ENCODE assay signal across 9 mouse cellular contexts in the genomic region with DNA sequence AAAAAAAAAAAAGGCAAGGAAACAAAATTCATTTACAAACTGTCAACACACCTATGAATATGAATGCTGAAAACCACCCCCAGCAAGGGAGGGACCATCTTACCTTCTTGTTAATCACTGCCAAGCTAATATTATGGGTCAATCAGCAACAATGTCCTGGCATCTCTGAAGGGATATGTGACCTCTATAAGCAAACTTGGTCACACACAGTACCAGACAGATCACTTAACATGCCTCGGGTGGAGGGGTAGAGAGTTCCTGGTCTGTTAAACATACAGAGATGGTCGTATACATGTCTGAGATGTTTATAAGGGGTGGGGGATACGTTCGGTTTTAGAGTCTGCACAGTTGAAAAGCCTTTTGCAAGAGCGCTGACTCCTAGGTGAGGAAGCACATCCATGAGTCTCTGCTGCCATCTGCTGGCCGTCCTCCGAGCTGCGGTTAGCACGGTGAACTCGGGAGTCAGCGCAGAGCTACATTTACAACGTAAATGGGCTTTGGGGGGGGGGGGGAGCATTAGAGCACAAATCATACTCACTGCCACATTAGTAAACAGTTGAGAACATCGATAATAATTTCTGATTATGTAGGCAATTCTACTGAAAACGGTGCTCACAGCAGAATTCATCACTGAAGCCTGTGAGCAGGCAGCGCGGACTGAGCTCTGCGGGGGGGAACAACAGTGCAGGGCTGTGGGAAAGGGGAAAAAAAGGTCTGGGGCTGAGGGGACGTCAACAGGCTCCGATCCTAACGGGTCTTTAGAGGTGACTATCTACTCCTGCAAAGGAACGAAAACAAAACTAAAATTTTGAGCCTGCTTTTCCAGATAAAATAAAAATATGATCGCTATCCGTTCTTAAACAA.
DNase-seq lines count a peak whose midpoint lies in the region; ATAC-seq lines count a peak whose summit lies in the region.
"Had no signal": no experiment of that assay in that cellular context is flagged by ENCODE, and none has a peak within 500 bp of the region (broad histone marks: within the 10 kb centered on the region; RNA-seq: fewer than 3 reads in every experiment).

No protein-coding gene starts in this region.

- no peaks in the 10 kb centered on the region for H3K27me3 ChIP-seq in hindbrain, embryonic 12.5 days
- H3K27me3 ChIP-seq: stomach, embryonic 15.5 days had no signal

- H3K4me2 ChIP-seq in hindbrain, embryonic 12.5 days (replicated peaks) = peak overlapping the region; percentile 40
- H3K4me2 ChIP-seq: stomach, embryonic 15.5 days had no signal

- DNase-seq in MN1 (ENCODE audit: low spot score) = peak; percentile 83
- peak; percentile 79 for DNase-seq in cerebellum, adult 8-10 months
- DNase-seq in frontal cortex, postnatal 10 days (ENCODE audit: low spot score in 2 of 2) = peak; percentile 43 to 87
- DNase-seq in layer of hippocampus, postnatal 14 days (ENCODE audit: low spot score in 2 of 2) = peak; percentile 91
- DNase-seq in lung, postnatal 36 days = peak; percentile 90
- peak; percentile 87 for DNase-seq in retina, postnatal 1 day
- DNase-seq in urinary bladder, adult 2 months (ENCODE audit: low spot score) = peak; percentile 84

- H3K27ac ChIP-seq in hindbrain, embryonic 12.5 days = no peak overlapping the region
- H3K27ac ChIP-seq: stomach, embryonic 15.5 days had no signal

- H3K36me3 ChIP-seq in hindbrain, embryonic 12.5 days = no peaks in the 10 kb centered on the region
- H3K36me3 ChIP-seq: stomach, embryonic 15.5 days had no signal

- no peak overlapping the region for H3K9ac ChIP-seq in hindbrain, embryonic 12.5 days
- H3K9ac ChIP-seq: stomach, embryonic 15.5 days had no signal

- peak; percentile 85 for ATAC-seq in hindbrain, embryonic 12.5 days (ENCODE audit: low FRiP score)

- 26% methylated on average over 23 of the region's 23 CpGs for WGBS in hindbrain, embryonic 12.5 days

- peaks cover 2% of the 10 kb centered on the region; the same call in 1 of the 2 replicates for H3K4me1 ChIP-seq in hindbrain, embryonic 12.5 days
- H3K4me1 ChIP-seq: stomach, embryonic 15.5 days had no signal

- H3K4me3 ChIP-seq in hindbrain, embryonic 12.5 days = no peak overlapping the region
- H3K4me3 ChIP-seq: stomach, embryonic 15.5 days had no signal

- no peaks in the 10 kb centered on the region for H3K9me3 ChIP-seq in hindbrain, embryonic 12.5 days (replicated peaks)
- H3K9me3 ChIP-seq: stomach, embryonic 15.5 days had no signal
